ENCODE assay signal across 22 mouse cellular contexts in the genomic region with DNA sequence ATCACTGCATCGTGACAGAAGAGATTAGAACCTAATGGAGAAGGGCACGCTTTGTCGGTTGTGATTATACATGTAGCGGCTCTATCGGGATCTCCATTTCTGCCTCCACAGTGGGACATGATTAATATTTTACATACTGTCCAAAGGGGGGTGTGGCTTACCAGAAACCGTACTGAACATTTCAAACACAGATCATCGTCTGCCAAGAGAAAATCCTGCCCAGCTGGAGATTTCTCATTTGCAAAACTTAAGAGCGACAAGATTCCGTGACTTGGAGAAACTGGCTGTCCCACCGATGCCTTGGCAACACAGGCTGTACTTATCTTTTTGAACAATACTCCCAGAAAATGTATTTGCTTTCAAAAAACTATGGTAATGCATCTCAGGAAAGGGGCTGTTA. TPM values are rescaled to one million over a fixed set of nuclear protein-coding genes. Genes with fewer than 3 reads are reported as not detected.
DNase-seq lines count a peak whose midpoint lies in the region; ATAC-seq and TF ChIP-seq lines count a peak whose summit lies in the region.
"Had no signal": no experiment of that assay in that cellular context is flagged by ENCODE, and none has a peak within 500 bp of the region (broad histone marks: within the 10 kb centered on the region; RNA-seq: fewer than 3 reads in every experiment).

No protein-coding gene starts in this region.

- H3K4me3 ChIP-seq in heart, embryonic 16.5 days (ENCODE audit: low read length): no peak overlapping the region
- H3K4me3 ChIP-seq in lung, embryonic 15.5 days: no peak overlapping the region
- no peak overlapping the region for H3K4me3 ChIP-seq in lung, adult 2 months (replicated peaks; ENCODE audit: extremely low read depth, low read depth, low read length)
- H3K4me3 ChIP-seq in lung, postnatal 0 days (ENCODE audit: low read depth, low read length): no peak overlapping the region
- H3K4me3 ChIP-seq in stomach, embryonic 15.5 days (replicated peaks): no peak overlapping the region
- H3K4me3 ChIP-seq: embryonic facial prominence, embryonic 15.5 days; forebrain, embryonic 10.5 days; limb, embryonic 12.5 days; liver, embryonic 12.5 days; neural tube, embryonic 12.5 days had no signal

- no peak for TF ChIP-seq POLR2A in lung, adult 2 months (IDR thresholded peaks at IDR 0.05; ENCODE audit: borderline replicate concordance, extremely low read depth, low read depth, low read length)

- H3K36me3 ChIP-seq in heart, embryonic 16.5 days (ENCODE audit: control insufficient read depth, insufficient read depth): no peaks in the 10 kb centered on the region
- H3K36me3 ChIP-seq in lung, embryonic 15.5 days: no peaks in the 10 kb centered on the region
- H3K36me3 ChIP-seq in lung, postnatal 0 days (ENCODE audit: insufficient read depth, low read length): no peaks in the 10 kb centered on the region
- H3K36me3 ChIP-seq in stomach, embryonic 15.5 days: no peaks in the 10 kb centered on the region
- H3K36me3 ChIP-seq: embryonic facial prominence, embryonic 15.5 days; forebrain, embryonic 10.5 days; limb, embryonic 12.5 days; liver, embryonic 12.5 days; neural tube, embryonic 12.5 days had no signal

- H3K9me3 ChIP-seq in heart, embryonic 16.5 days (replicated peaks; ENCODE audit: control insufficient read depth, low read length): no peaks in the 10 kb centered on the region
- H3K9me3 ChIP-seq in lung, embryonic 15.5 days: no peaks in the 10 kb centered on the region
- no peaks in the 10 kb centered on the region for H3K9me3 ChIP-seq in lung, postnatal 0 days (ENCODE audit: low read length)
- no peaks in the 10 kb centered on the region for H3K9me3 ChIP-seq in stomach, embryonic 15.5 days
- H3K9me3 ChIP-seq: embryonic facial prominence, embryonic 15.5 days; forebrain, embryonic 10.5 days; limb, embryonic 12.5 days; liver, embryonic 12.5 days; neural tube, embryonic 12.5 days had no signal

- no peak for DNase-seq in heart, postnatal 36 days
- no peak for DNase-seq in lung, adult 2 months
- peak; percentile 89 for DNase-seq in lung, postnatal 0 days (ENCODE audit: low spot score)
- DNase-seq in left cerebral cortex, adult 11 months (ENCODE audit: low spot score): no peak
- DNase-seq in frontal cortex, adult 2 months (ENCODE audit: extremely low spot score in 1 of 2, low spot score in 1 of 2): no peak
- DNase-seq: adrenal gland, adult 2 months; cerebellum, adult 9-10 months; forebrain, postnatal 0 days; kidney, adult 9 months; kidney, postnatal 4 days; thymus, adult 18-20 months; thymus, postnatal 4 days had no signal

- 66% methylated on average over 10 of the region's 10 CpGs for WGBS in heart, embryonic 16.5 days
- WGBS in lung, embryonic 15.5 days: 36% methylated on average over 10 of the region's 10 CpGs
- 63% methylated on average over 10 of the region's 10 CpGs for WGBS in lung, adult 2 months
- 52% methylated on average over 10 of the region's 10 CpGs for WGBS in lung, postnatal 0 days
- 43% methylated on average over 10 of the region's 10 CpGs for WGBS in stomach, embryonic 15.5 days

- no peak overlapping the region for H3K4me2 ChIP-seq in heart, embryonic 16.5 days (ENCODE audit: low read depth, low read length)
- no peak overlapping the region for H3K4me2 ChIP-seq in lung, embryonic 15.5 days
- no peak overlapping the region for H3K4me2 ChIP-seq in lung, postnatal 0 days (replicated peaks; ENCODE audit: low read depth, low read length)
- no peak overlapping the region for H3K4me2 ChIP-seq in stomach, embryonic 15.5 days
- H3K4me2 ChIP-seq: embryonic facial prominence, embryonic 15.5 days; limb, embryonic 12.5 days; liver, embryonic 12.5 days; midbrain, embryonic 11.5 days; neural tube, embryonic 12.5 days had no signal

- intact Hi-C loops in heart, postnatal 36 days (cut with DNase I): no loop called here

- no peak overlapping the region for H3K9ac ChIP-seq in heart, embryonic 16.5 days (ENCODE audit: low read length)
- no peak overlapping the region for H3K9ac ChIP-seq in lung, embryonic 15.5 days
- H3K9ac ChIP-seq in lung, postnatal 0 days (replicated peaks; ENCODE audit: low read depth): no peak overlapping the region
- no peak overlapping the region for H3K9ac ChIP-seq in stomach, embryonic 15.5 days
- H3K9ac ChIP-seq: embryonic facial prominence, embryonic 15.5 days; forebrain, postnatal 0 days; limb, embryonic 12.5 days; liver, embryonic 12.5 days; neural tube, embryonic 12.5 days had no signal

- H3K4me1 ChIP-seq in heart, embryonic 16.5 days (ENCODE audit: control insufficient read depth, insufficient read depth, low read length): peaks cover 46% of the 10 kb centered on the region
- H3K4me1 ChIP-seq in lung, embryonic 15.5 days: peaks cover 55% of the 10 kb centered on the region
- H3K4me1 ChIP-seq in lung, adult 2 months (ENCODE audit: control insufficient read depth, insufficient read depth, low read length): no peaks in the 10 kb centered on the region; the same call in 1 of the 2 replicates
- H3K4me1 ChIP-seq in lung, postnatal 0 days (ENCODE audit: insufficient read depth, low read depth, low read length): peaks cover 10% of the 10 kb centered on the region; the same call in 1 of the 2 replicates
- H3K4me1 ChIP-seq in stomach, embryonic 15.5 days: peaks cover 23% of the 10 kb centered on the region
- H3K4me1 ChIP-seq: liver, embryonic 12.5 days had no signal

- no peaks in the 10 kb centered on the region for H3K27me3 ChIP-seq in heart, embryonic 16.5 days (ENCODE audit: control insufficient read depth, insufficient read depth, low read length)
- no peaks in the 10 kb centered on the region for H3K27me3 ChIP-seq in lung, embryonic 15.5 days
- no peaks in the 10 kb centered on the region for H3K27me3 ChIP-seq in lung, postnatal 0 days (replicated peaks; ENCODE audit: insufficient read depth, low read length)
- no peaks in the 10 kb centered on the region for H3K27me3 ChIP-seq in stomach, embryonic 15.5 days (replicated peaks)
- H3K27me3 ChIP-seq: embryonic facial prominence, embryonic 15.5 days; liver, embryonic 12.5 days; neural tube, embryonic 12.5 days had no signal

- peak; percentile 70 for TF ChIP-seq EP300 in lung, postnatal 0 days (IDR thresholded peaks at IDR 0.05)

- no peak for TF ChIP-seq CTCF in lung, adult 2 months (IDR thresholded peaks at IDR 0.05; ENCODE audit: insufficient read depth, low read length)
- no peak for TF ChIP-seq CTCF in lung, postnatal 0 days (IDR thresholded peaks at IDR 0.05)

- peak overlapping the region; percentile 88; the same call in 1 of the 2 replicates for H3K27ac ChIP-seq in heart, embryonic 16.5 days (ENCODE audit: low read length)
- H3K27ac ChIP-seq in lung, embryonic 15.5 days: peak overlapping the region; percentile 68
- peak overlapping the region; percentile 2; the same call in 1 of the 2 replicates for H3K27ac ChIP-seq in lung, postnatal 0 days (ENCODE audit: low read length)
- H3K27ac ChIP-seq in stomach, embryonic 15.5 days: peak overlapping the region; percentile 64; the same call in 1 of the 2 replicates
- H3K27ac ChIP-seq: embryonic facial prominence, embryonic 15.5 days; forebrain, embryonic 10.5 days; limb, embryonic 12.5 days; liver, embryonic 12.5 days; neural tube, embryonic 12.5 days had no signal

- no peak for ATAC-seq in heart, embryonic 16.5 days (replicated peaks; ENCODE audit: extremely low read depth, insufficient read depth, low FRiP score)
- ATAC-seq in lung, embryonic 15.5 days (ENCODE audit: borderline replicate concordance, extremely low read depth, low FRiP score, low TSS enrichment): peak; percentile 73; the same call in 1 of the 2 replicates
- peak; percentile 46 for ATAC-seq in lung, postnatal 0 days
- 0 out of 2 replicates have a peak, but pooled peaks have one; percentile 28 for ATAC-seq in stomach, embryonic 15.5 days (ENCODE audit: insufficient read depth, low FRiP score, low read depth)
- ATAC-seq: forebrain, postnatal 0 days; liver, embryonic 12.5 days had no signal

RNA-seq across cellular contexts. Expression of gene Pdzrn3, which starts 25.1 kb away (rescaled TPM):
- 13.1 and 14.5 TPM in 2 replicates for polyA plus RNA-seq in heart, embryonic 16.5 days (2015; fragmentation: Nextera tagmentation; extraction: Ambion mirVana)
- 10 to 100 TPM; 28.6 to 40.4 TPM for total RNA-seq in heart, postnatal 36 days (2021)
- polyA plus RNA-seq in lung, embryonic 15.5 days (2015; fragmentation: Nextera tagmentation; extraction: Ambion mirVana): 9.7 and 11.0 TPM in 2 replicates
- 18.1 and 23.2 TPM in 2 replicates for polyA plus RNA-seq in lung, adult 2 months (2012; rRNA removed)
- polyA plus RNA-seq in lung, postnatal 0 days (2015; fragmentation: Nextera tagmentation; extraction: Ambion mirVana): 5.9 and 7.4 TPM in 2 replicates
- polyA plus RNA-seq in stomach, embryonic 15.5 days (2015; fragmentation: Nextera tagmentation; extraction: Ambion mirVana): 12.5 and 12.6 TPM in 2 replicates
- polyA plus RNA-seq in frontal cortex, adult 2 months (2012; rRNA removed): 18.4 and 18.5 TPM in 2 replicates
- total RNA-seq: granulocyte monocyte progenitor cell, adult 5-6 weeks had no signal

Comparison
In these comparisons a context has a peak if more than half of its experiments do, and no peak if none do; other contexts are left out.
1. H3K27ac ChIP-seq: peak in every context shown above with its lines; median percentile 88 in heart, embryonic 16.5 days; 68 in lung, embryonic 15.5 days; 64 in stomach, embryonic 15.5 days; 2 in lung, postnatal 0 days.